Mouse (Mus musculus) embryonic facial prominence, embryonic 14.5 days (tissue): ENCODE data around the gene Islr2. TPM values are rescaled to one million over a fixed set of nuclear protein-coding genes. Genes with fewer than 3 reads are reported as not detected.

Source experiments
- ATAC-seq: fragments of 200-750 bp; cut with Nextera tagmentation; 2 replicates; pipeline ENCODE4 v1.8.0; 2017; ENCODE audit warnings: low read depth, moderate number of reproducible peaks, moderate TSS enrichment
- DNase-seq: peaks from one replicate; pipeline ENCODE4 v3.0.0-alpha.2; 2015; ENCODE audit warnings: low spot score
- H3K27ac ChIP-seq: fragments of 300-500 bp; sonication (generic); replicated peaks from 2 replicates; pipeline ENCODE4 v1.5.1; 2014; ENCODE audit warnings: low read depth, mild to moderate bottlenecking, low read length, moderate library complexity
- H3K27me3 ChIP-seq: fragments of 300-500 bp; sonication (generic); replicated peaks from 2 replicates; pipeline ENCODE4 v1.6.1; 2014; ENCODE audit warnings: low read length; ENCODE audit not compliant: control insufficient read depth, insufficient read depth
- H3K36me3 ChIP-seq: fragments of 300-500 bp; sonication (generic); 2 replicates; pipeline ENCODE4 v1.6.1; 2014; ENCODE audit warnings: low read length, mixed read lengths; ENCODE audit not compliant: control insufficient read depth, insufficient read depth
- H3K4me1 ChIP-seq: fragments of 300-500 bp; sonication (generic); 2 replicates; pipeline ENCODE4 v1.6.1; 2014; ENCODE audit warnings: antibody characterized with exemption, low read length; ENCODE audit not compliant: control insufficient read depth, insufficient read depth
- H3K4me2 ChIP-seq: fragments of 300-500 bp; sonication (generic); 2 replicates; pipeline ENCODE4 v1.6.1; 2014; ENCODE audit warnings: low read depth, mild to moderate bottlenecking, low read length, moderate library complexity, mixed read lengths
- H3K4me3 ChIP-seq: fragments of 300-500 bp; sonication (generic); 2 replicates; pipeline ENCODE4 v1.5.1; 2014; ENCODE audit warnings: low read depth, mild to moderate bottlenecking, low read length
- H3K9ac ChIP-seq: fragments of 300-500 bp; sonication (generic); 2 replicates; pipeline ENCODE4 v1.6.1; 2014; ENCODE audit warnings: low read depth, mild to moderate bottlenecking, low read length, moderate library complexity, mixed read lengths
- H3K9me3 ChIP-seq: fragments of 300-500 bp; sonication (generic); 2 replicates; pipeline ENCODE4 v1.6.1; 2016; ENCODE audit warnings: low read length; ENCODE audit not compliant: control insufficient read depth
- WGBS: fragments of 180-500 bp; shearing (Covaris S2); extraction: QIAGEN DNeasy Blood & Tissue Kit; methylation state at CpG from one replicate; pipeline ENCODE4 v1.1.7; 2014; 5-methylcytosine and 5-hydroxymethylcytosine counted together
- polyA plus RNA-seq: library from polyadenylated mRNA; unstranded; fragments of >200 nt; fragmentation: Nextera tagmentation; extraction: Ambion mirVana; gene quantifications from 2 replicates; pipeline ENCODE4 v1.2.1, GENCODE M21; 2014

Islr2 gene
- polyA plus RNA-seq, 1 experiment from 2014 or later, result 2.5 TPM

GRCm38 (mm10) chr9:58194222-58194621 is 9.9 kb downstream of the Islr2 start:
- DNase-seq, result no peak
- WGBS, result 56% methylated on average over 9 of the region's 9 CpGs
- no peak overlapping the region for H3K9ac ChIP-seq
- no peaks in the 10 kb centered on the region for H3K9me3 ChIP-seq
- no peaks in the 10 kb centered on the region for H3K36me3 ChIP-seq
- H3K4me3 ChIP-seq, result no peak overlapping the region
- H3K4me1 ChIP-seq, result peaks cover 27% of the 10 kb centered on the region
- H3K27me3 ChIP-seq, result peaks cover 49% of the 10 kb centered on the region
- no peak overlapping the region for H3K27ac ChIP-seq
- no peak for ATAC-seq
- no peak overlapping the region for H3K4me2 ChIP-seq

- Histone ChIP-seq H3K27ac (no peak overlapping the region), H3K27me3 (no peaks in the 10 kb centered on the region), H3K9ac (no peak overlapping the region), H3K36me3 (no peaks in the 10 kb centered on the region), H3K4me2 (no peak overlapping the region), H3K9me3 (no peaks in the 10 kb centered on the region), H3K4me3 (no peak overlapping the region), H3K4me1 (no peaks in the 10 kb centered on the region)
- WGBS, result 70% methylated on average over 6 of the region's 6 CpGs
- no peak for DNase-seq
- no peak for ATAC-seq
Measured at GRCm38 (mm10) chr9:58184456-58184855, 19.7 kb downstream of the Islr2 start.

- no peak for ATAC-seq
- no peak overlapping the region for H3K27ac ChIP-seq
- H3K4me2 ChIP-seq, result no peak overlapping the region
- peaks cover 14% of the 10 kb centered on the region for H3K4me1 ChIP-seq
- 95% methylated on average over 2 of the region's 2 CpGs for WGBS
- H3K9ac ChIP-seq, result no peak overlapping the region
- no peaks in the 10 kb centered on the region for H3K9me3 ChIP-seq
- H3K4me3 ChIP-seq, result no peak overlapping the region
- DNase-seq, result no peak
- H3K36me3 ChIP-seq, result no peaks in the 10 kb centered on the region
- no peaks in the 10 kb centered on the region for H3K27me3 ChIP-seq
Measured at GRCm38 (mm10) chr9:58179390-58179789, 24.7 kb downstream of the Islr2 start.

GRCm38 (mm10) chr9:58177165-58177564 is 27.0 kb downstream of the Islr2 start:
- Histone ChIP-seq H3K4me1 (peaks cover 14% of the 10 kb centered on the region), H3K36me3 (no peaks in the 10 kb centered on the region), H3K4me2 (no peak overlapping the region), H3K9ac (no peak overlapping the region), H3K27me3 (no peaks in the 10 kb centered on the region), H3K4me3 (no peak overlapping the region), H3K9me3 (0 out of 2 replicates have a peak, but pooled peaks cover 3% of the 10 kb centered on the region), H3K27ac (no peak overlapping the region)
- DNase-seq (no peak), ATAC-seq (no peak)
- 74% methylated on average over 4 of the region's 4 CpGs for WGBS

- H3K27me3 ChIP-seq, result no peaks in the 10 kb centered on the region
- H3K4me2 ChIP-seq, result no peak overlapping the region
- H3K4me3 ChIP-seq, result no peak overlapping the region
- H3K36me3 ChIP-seq, result no peaks in the 10 kb centered on the region
- DNase-seq (peak; percentile 81), ATAC-seq (peak; percentile 37; the same call in 1 of the 2 replicates)
- 21% methylated on average over 5 of the region's 5 CpGs for WGBS
- H3K9ac ChIP-seq, result no peak overlapping the region
- H3K27ac ChIP-seq, result peak overlapping the region; percentile 66
- peaks cover 14% of the 10 kb centered on the region for H3K4me1 ChIP-seq
- H3K9me3 ChIP-seq, result 0 out of 2 replicates have a peak, but pooled peaks cover 3% of the 10 kb centered on the region
Measured at GRCm38 (mm10) chr9:58175745-58176487, 28.2 kb downstream of the Islr2 start.

GRCm38 (mm10) chr9:58174818-58175251 is 29.3 kb downstream of the Islr2 start:
- Histone ChIP-seq H3K27me3 (no peaks in the 10 kb centered on the region), H3K36me3 (no peaks in the 10 kb centered on the region), H3K4me3 (no peak overlapping the region), H3K27ac (peak overlapping the region; percentile 66; the same call in 1 of the 2 replicates), H3K9ac (no peak overlapping the region), H3K9me3 (0 out of 2 replicates have a peak, but pooled peaks cover 3% of the 10 kb centered on the region), H3K4me1 (peaks cover 14% of the 10 kb centered on the region), H3K4me2 (no peak overlapping the region)
- 35% methylated on average over 5 of the region's 5 CpGs for WGBS
- DNase-seq (peak; percentile 72), ATAC-seq (peak; percentile 68; the same call in 1 of the 2 replicates)

GRCm38 (mm10) chr9:58172863-58173262 is 31.3 kb downstream of the Islr2 start:
- ATAC-seq (no peak), DNase-seq (no peak)
- 0 out of 2 replicates have a peak, but pooled peaks cover 3% of the 10 kb centered on the region for H3K9me3 ChIP-seq
- no peak overlapping the region for H3K27ac ChIP-seq
- WGBS, result 59% methylated on average over 2 of the region's 2 CpGs
- no peak overlapping the region for H3K9ac ChIP-seq
- no peak overlapping the region for H3K4me3 ChIP-seq
- H3K4me1 ChIP-seq, result peaks cover 26% of the 10 kb centered on the region
- no peak overlapping the region for H3K4me2 ChIP-seq
- H3K27me3 ChIP-seq, result no peaks in the 10 kb centered on the region
- H3K36me3 ChIP-seq, result no peaks in the 10 kb centered on the region

GRCm38 (mm10) chr9:58169426-58169825 is 34.7 kb downstream of the Islr2 start:
- no peak for DNase-seq
- 58% methylated on average over 6 of the region's 6 CpGs for WGBS
- Histone ChIP-seq H3K4me2 (no peak overlapping the region), H3K27me3 (no peaks in the 10 kb centered on the region), H3K9me3 (0 out of 2 replicates have a peak, but pooled peaks cover 3% of the 10 kb centered on the region), H3K4me1 (peaks cover 12% of the 10 kb centered on the region; the same call in 1 of the 2 replicates), H3K9ac (no peak overlapping the region), H3K36me3 (no peaks in the 10 kb centered on the region), H3K27ac (peak overlapping the region; percentile 44; the same call in 1 of the 2 replicates), H3K4me3 (no peak overlapping the region)
- no peak; the same call in 1 of the 2 replicates for ATAC-seq
